Mouse (Mus musculus) neural tube, embryonic 11.5 days (tissue): Measurements from ENCODE around the gene Hoxa1. TPM values are rescaled to one million over a fixed set of nuclear protein-coding genes. Genes with fewer than 3 reads are reported as not detected.

ENCODE experiments used
- ATAC-seq: fragments of 200-750 bp; cut with Nextera tagmentation; 2 replicates; pipeline ENCODE4 v1.8.0; 2017; ENCODE audit warnings: moderate number of reproducible peaks, mild to moderate bottlenecking, moderate TSS enrichment, moderate library complexity; ENCODE audit not compliant: insufficient read depth, low FRiP score, low TSS enrichment
- DNase-seq: peaks from one replicate; pipeline ENCODE4 v3.0.0-alpha.2; 2015; ENCODE audit warnings: low spot score
- H3K27ac ChIP-seq: fragments of 300-500 bp; sonication (generic); 2 replicates; pipeline ENCODE4 v1.5.1; 2014; ENCODE audit warnings: low read depth, mild to moderate bottlenecking, low read length
- H3K27me3 ChIP-seq: fragments of 300-500 bp; sonication (generic); 2 replicates; pipeline ENCODE4 v1.6.1; 2014; ENCODE audit warnings: mild to moderate bottlenecking, low read length, mixed read lengths; ENCODE audit not compliant: control insufficient read depth, insufficient read depth
- H3K36me3 ChIP-seq: fragments of 300-500 bp; sonication (generic); 2 replicates; pipeline ENCODE4 v1.6.1; 2014; ENCODE audit warnings: mild to moderate bottlenecking, low read length, moderate library complexity, mixed read lengths; ENCODE audit not compliant: control insufficient read depth, insufficient read depth
- H3K4me1 ChIP-seq: fragments of 300-500 bp; sonication (generic); 2 replicates; pipeline ENCODE4 v1.6.1; 2014; ENCODE audit warnings: low read length, mixed read lengths; ENCODE audit not compliant: control insufficient read depth, insufficient read depth
- H3K4me2 ChIP-seq: fragments of 300-500 bp; sonication (generic); 2 replicates; pipeline ENCODE4 v1.6.1; 2014; ENCODE audit warnings: low read depth, mild to moderate bottlenecking, moderate library complexity
- H3K4me3 ChIP-seq: fragments of 300-500 bp; sonication (generic); 2 replicates; pipeline ENCODE4 v1.5.1; 2014; ENCODE audit warnings: low read depth, low read length
- H3K9ac ChIP-seq: fragments of 300-500 bp; sonication (generic); 2 replicates; pipeline ENCODE4 v1.6.1; 2014; ENCODE audit warnings: mild to moderate bottlenecking, low read length
- H3K9me3 ChIP-seq: fragments of 300-500 bp; sonication (generic); 2 replicates; pipeline ENCODE4 v1.6.1; 2016; ENCODE audit warnings: low read length; ENCODE audit not compliant: control insufficient read depth
- WGBS: fragments of 180-500 bp; shearing (Covaris S2); extraction: QIAGEN DNeasy Blood & Tissue Kit; methylation state at CpG from one replicate; pipeline ENCODE4 v1.1.7; 2014; 5-methylcytosine and 5-hydroxymethylcytosine counted together
- polyA plus RNA-seq: library from polyadenylated mRNA; unstranded; fragments of >200 nt; fragmentation: Nextera tagmentation; extraction: Ambion mirVana; gene quantifications from 2 replicates; pipeline ENCODE4 v1.2.1, GENCODE M21; 2014

Hoxa1 gene
- polyA plus RNA-seq, 1 experiment from 2014 or later: 9.3 TPM

GRCm38 (mm10) chr6:52171331-52171730 is 13.2 kb upstream of the Hoxa1 start:
- Histone ChIP-seq H3K4me1 (peaks cover 63% of the 10 kb centered on the region), H3K4me3 (peak overlapping the region; percentile 91), H3K4me2 (peak overlapping the region; percentile 78), H3K9ac (peak overlapping the region; percentile 99), H3K9me3 (no peaks in the 10 kb centered on the region), H3K36me3 (peaks cover 8% of the 10 kb centered on the region), H3K27me3 (no peaks in the 10 kb centered on the region), H3K27ac (peak overlapping the region; percentile 100)
- ATAC-seq (no peak), DNase-seq (peak; percentile 85)
- WGBS: 4% methylated on average over 4 of the region's 4 CpGs

DNA sequence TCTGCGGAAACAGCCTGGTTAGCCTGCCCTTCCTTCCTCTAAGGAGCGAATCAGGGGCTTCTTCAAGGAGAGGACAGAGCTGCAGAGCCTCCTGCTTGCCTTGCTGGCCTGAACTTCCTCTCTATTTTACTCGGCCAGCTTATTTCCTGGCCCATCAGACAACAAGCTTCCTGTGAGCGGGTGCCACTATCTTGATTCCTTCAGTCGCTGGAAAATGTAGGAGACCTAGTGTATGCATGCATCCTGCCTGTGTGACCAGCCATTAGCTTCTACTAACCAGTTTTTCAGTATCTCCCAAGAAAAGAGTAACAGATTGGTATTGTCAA is 12.7 kb upstream of the Hoxa1 start:
- Histone ChIP-seq H3K4me3 (peak overlapping the region; percentile 91), H3K9me3 (no peaks in the 10 kb centered on the region), H3K27me3 (no peaks in the 10 kb centered on the region), H3K9ac (peak overlapping the region; percentile 99), H3K27ac (peak overlapping the region; percentile 100), H3K36me3 (peaks cover 8% of the 10 kb centered on the region), H3K4me2 (peak overlapping the region; percentile 78), H3K4me1 (peaks cover 61% of the 10 kb centered on the region)
- DNase-seq: no peak
- no peak for ATAC-seq
- 11% methylated on average over 5 of the region's 5 CpGs for WGBS

GRCm38 (mm10) chr6:52170166-52170897 is 12.2 kb upstream of the Hoxa1 start:
- Histone ChIP-seq H3K36me3 (peaks cover 8% of the 10 kb centered on the region), H3K27me3 (no peaks in the 10 kb centered on the region), H3K9ac (peak overlapping the region; percentile 99), H3K4me1 (peaks cover 61% of the 10 kb centered on the region), H3K4me3 (peak overlapping the region; percentile 91), H3K4me2 (peak overlapping the region; percentile 78), H3K27ac (peak overlapping the region; percentile 100), H3K9me3 (no peaks in the 10 kb centered on the region)
- 2% methylated on average over 40 of the region's 40 CpGs for WGBS
- DNase-seq (peak; percentile 81), ATAC-seq (no peak)

GRCm38 (mm10) chr6:52169499-52170165 is 11.5 kb upstream of the Hoxa1 start:
- H3K4me3 ChIP-seq: peak overlapping the region; percentile 91
- ATAC-seq: no peak
- peak overlapping the region; percentile 78 for H3K4me2 ChIP-seq
- DNase-seq: peak; percentile 40
- H3K27ac ChIP-seq: peak overlapping the region; percentile 100
- WGBS: 9% methylated on average over 16 of the region's 16 CpGs
- H3K9ac ChIP-seq: peak overlapping the region; percentile 99
- no peaks in the 10 kb centered on the region for H3K27me3 ChIP-seq
- no peaks in the 10 kb centered on the region for H3K9me3 ChIP-seq
- H3K4me1 ChIP-seq: peaks cover 61% of the 10 kb centered on the region
- peaks cover 8% of the 10 kb centered on the region for H3K36me3 ChIP-seq

DNA sequence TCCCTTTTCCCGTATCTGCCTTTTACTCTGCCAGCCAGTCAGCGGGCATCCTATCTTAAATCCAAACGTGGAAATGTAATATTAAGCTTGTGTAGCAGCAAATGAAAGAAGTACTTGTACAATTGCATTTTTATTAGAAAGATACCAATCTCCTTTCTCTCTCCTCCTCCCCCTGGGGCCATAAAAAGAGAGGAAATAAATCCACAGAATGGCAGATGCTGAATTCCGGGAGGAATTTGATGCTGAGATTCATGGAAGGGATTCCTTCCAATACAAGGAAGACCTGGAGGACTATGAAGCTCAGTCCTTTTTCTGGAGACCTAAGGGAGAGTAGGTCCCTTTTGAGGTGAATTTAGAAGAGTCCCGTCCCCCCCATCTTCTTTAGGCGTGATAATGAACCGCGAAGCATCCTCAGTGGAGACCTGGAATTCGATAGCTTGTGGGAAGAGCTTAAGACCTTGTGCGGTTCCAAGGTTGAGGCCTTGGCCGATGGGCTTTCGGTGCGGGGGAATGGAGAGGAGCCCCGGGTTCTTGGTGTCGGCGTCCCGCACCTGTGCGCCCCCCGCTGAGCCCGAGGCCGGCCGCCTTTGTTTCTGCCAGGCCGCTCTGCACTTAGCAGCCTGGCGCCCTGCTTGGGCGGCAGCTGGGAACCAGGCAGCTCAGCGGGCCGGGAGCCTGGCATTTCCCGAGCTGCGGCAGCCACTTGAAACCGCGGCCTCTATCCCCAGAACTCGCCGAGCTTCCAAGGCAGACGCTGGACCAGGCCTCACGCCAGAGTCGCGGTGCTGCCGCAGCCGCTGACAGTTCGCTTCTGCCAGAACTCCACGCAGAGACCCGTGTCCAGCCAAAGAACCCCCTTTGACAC is 10.3 kb upstream of the Hoxa1 start:
- Histone ChIP-seq H3K4me1 (peaks cover 52% of the 10 kb centered on the region), H3K27me3 (no peaks in the 10 kb centered on the region), H3K4me2 (peak overlapping the region; percentile 78), H3K36me3 (peaks cover 8% of the 10 kb centered on the region), H3K27ac (peak overlapping the region; percentile 100), H3K4me3 (peak overlapping the region; percentile 91), H3K9ac (peak overlapping the region; percentile 99), H3K9me3 (no peaks in the 10 kb centered on the region)
- under 1% methylated on average over 42 of the region's 42 CpGs for WGBS
- ATAC-seq: no peak
- DNase-seq: peak; percentile 81

DNA sequence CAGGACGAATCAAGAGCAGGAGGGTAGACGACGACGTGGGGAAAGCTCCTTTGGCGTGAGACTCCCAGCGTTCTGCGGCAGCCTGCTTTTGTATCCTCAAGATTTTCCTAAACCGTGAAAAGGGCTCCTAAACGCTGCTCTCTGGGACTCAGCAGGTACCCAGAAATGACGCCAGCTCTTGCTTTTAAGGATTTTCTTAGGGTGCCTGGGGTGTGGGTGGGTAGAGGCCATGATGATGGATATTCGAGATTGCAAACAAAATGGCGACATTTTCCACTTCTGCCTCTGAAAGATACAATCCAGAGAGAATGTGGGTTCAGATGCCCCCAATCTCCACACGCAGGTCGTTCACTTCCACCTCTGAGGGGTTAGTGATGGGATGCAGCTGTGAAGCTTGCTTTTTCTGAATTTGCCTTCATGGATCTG is 9.6 kb upstream of the Hoxa1 start:
- H3K4me2 ChIP-seq: peak overlapping the region; percentile 78
- H3K4me3 ChIP-seq: peak overlapping the region; percentile 91
- no peaks in the 10 kb centered on the region for H3K27me3 ChIP-seq
- ATAC-seq (no peak), DNase-seq (peak; percentile 73)
- peaks cover 8% of the 10 kb centered on the region for H3K36me3 ChIP-seq
- no peaks in the 10 kb centered on the region for H3K9me3 ChIP-seq
- peak overlapping the region; percentile 99 for H3K9ac ChIP-seq
- peaks cover 55% of the 10 kb centered on the region for H3K4me1 ChIP-seq
- WGBS: 2% methylated on average over 14 of the region's 14 CpGs
- H3K27ac ChIP-seq: peak overlapping the region; percentile 100

DNA sequence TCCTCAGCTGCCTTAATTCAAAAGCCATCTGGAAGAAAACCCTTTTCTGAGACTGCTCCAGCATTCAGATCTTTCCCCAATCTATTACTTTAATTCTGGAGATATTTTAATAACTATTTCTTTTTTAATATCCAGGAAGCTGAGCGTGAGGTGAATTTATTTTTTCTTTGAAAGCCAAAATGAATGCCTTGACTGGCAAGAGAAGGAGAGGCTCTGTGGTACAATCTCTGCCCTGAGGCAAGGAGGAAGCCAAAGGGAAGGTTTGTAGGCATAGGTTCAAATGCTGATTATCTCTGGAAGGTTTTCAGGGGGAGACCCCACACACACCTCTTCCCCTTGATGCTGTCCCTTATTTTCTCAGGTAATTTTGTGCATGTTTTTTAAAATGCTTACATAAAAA is 9.1 kb upstream of the Hoxa1 start:
- H3K4me1 ChIP-seq: peaks cover 55% of the 10 kb centered on the region
- no peaks in the 10 kb centered on the region for H3K9me3 ChIP-seq
- ATAC-seq (no peak), DNase-seq (no peak)
- peak overlapping the region; percentile 78 for H3K4me2 ChIP-seq
- peaks cover 7% of the 10 kb centered on the region for H3K36me3 ChIP-seq
- peak overlapping the region; percentile 99 for H3K9ac ChIP-seq
- H3K27ac ChIP-seq: peak overlapping the region; percentile 100
- 21% methylated on average over 1 of the region's 1 CpGs for WGBS
- H3K27me3 ChIP-seq: no peaks in the 10 kb centered on the region
- H3K4me3 ChIP-seq: peak overlapping the region; percentile 91

DNA sequence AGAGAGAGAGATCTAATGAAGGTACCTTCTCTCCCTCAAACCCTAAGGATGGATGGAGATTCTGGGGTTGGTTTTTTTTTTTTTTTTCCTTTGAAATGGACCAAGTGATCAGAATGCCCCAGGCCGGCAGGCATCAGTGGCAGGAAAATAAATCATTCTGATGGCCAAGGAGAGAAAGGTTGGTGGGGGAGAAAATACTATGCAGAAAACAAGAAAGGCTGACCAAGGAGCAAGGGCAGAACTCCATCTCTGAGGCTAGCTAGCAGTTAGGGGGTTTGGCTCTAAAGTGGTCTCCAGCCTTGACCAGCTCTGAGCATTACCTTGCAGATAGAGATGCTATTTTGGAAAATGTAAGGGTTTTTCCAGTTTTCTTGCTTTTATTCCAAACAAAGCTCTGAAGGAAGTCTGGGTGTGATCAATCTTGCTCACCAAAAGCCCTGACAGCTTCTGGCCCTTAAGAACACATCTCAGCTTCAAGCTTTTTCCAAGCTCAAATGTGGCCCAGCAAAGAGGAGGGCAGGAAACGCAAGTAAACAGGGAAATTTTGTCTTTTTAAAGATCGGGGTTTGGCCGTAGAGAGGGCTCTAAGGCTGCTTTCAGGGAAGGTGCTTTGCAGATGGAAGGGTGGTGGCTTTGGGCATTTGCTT is 8.4 kb upstream of the Hoxa1 start:
- H3K27ac ChIP-seq: peak overlapping the region; percentile 100
- H3K9me3 ChIP-seq: no peaks in the 10 kb centered on the region
- peak overlapping the region; percentile 78 for H3K4me2 ChIP-seq
- H3K4me1 ChIP-seq: peaks cover 52% of the 10 kb centered on the region
- WGBS: 2% methylated on average over 4 of the region's 4 CpGs
- peak; percentile 68 for DNase-seq
- no peak for ATAC-seq
- H3K36me3 ChIP-seq: peaks cover 5% of the 10 kb centered on the region; the same call in 1 of the 2 replicates
- peak overlapping the region; percentile 91 for H3K4me3 ChIP-seq
- H3K27me3 ChIP-seq: no peaks in the 10 kb centered on the region
- peak overlapping the region; percentile 99 for H3K9ac ChIP-seq
